Mouse (Mus musculus): ENCODE data around the gene Gpr85.
"Not testable (repeated sequence)": the region's sequence is repeated elsewhere in the genome, so short reads cannot be mapped to it uniquely, and the experiment has no call there.

Gpr85 gene

DNA sequence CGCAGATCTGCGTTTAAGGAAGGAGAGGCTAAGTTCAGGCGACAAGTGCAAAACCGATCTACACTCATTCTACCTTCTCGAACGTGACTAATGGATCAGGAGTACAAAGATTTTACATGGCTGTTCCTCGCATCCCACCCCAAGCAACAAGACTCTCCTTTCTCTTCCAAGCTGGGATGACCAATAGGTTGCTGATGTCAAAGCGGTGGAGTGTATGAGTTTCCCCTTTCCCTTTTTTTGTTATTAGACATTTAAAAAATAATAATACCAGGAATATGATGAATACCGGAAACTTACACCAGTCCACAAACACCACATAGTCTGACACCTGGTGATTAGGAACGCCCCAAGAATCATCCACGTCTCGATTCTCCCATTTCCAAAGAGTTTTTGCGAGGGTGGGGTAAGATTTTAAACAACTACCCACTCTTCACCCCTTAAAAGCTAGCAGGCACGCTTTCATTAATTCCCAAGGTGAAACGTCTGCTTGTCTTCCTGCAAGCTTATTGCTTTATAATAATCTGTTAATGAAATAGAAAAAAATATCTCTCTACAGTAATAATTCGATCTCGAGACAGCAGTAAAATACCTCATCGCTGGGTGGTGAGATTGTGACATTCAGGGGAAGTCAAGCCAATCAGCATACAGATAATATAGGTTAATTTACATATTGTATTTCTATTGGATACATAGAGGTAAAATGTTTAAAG is at the start of gene Gpr85:
Gene Gpr85, minus strand, starts transcription at position 598 of the 710 bp plus-strand sequence.
- DNase-seq: no peak

DNA sequence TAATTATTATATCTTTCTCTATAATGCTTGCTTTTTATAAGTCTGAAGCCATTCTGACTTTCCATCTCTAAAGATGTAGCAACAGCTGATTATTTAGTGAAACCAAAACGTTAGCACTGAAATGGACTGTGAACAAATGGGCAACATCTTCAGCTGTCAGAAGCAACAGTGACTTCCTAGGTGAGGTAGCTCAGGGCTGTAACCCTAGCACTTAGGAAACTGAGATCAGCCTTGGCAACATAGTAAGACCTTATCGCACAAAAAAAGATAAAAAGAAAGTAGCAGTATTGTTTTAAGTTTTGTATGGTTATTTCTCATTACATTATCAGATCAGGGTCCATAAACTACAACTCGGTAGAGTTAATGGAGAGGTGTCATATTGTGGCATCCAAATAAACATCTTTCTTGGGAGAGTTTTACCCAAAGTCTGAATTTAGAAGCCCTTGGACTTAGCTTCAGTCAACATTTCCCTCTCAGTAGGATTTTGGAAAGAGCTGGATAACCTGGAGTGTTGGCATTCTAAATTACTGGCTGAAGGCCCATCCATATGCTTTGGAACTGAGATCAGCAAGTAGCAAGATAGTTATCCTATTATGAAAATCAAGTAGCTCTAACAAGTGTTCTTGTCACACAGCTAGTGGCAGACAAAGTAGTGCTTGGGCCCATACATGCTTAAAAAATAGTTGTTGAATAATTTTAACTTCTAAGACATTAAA is 45.3 kb upstream of the Gpr85 start:
- DNase-seq: no peak

DNA sequence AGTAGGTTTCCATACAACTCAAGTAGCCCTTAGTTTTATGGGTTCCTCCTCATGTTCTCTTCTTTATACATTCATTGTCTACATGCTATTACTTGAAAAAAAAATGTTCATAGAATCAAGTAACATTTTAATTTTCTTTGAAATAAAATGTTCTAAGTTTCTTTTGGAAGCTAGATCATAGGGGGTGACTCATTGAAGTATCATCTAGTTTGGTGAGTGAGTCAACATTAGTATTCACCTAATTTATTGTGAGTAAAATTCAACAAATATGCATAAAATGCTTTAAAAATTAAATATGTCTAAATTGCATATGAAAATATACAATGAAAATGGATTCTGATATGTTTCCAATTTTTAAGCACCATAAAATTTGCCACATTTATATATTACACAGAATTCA is 43.2 kb upstream of the Gpr85 start:
- no peak for DNase-seq

DNA sequence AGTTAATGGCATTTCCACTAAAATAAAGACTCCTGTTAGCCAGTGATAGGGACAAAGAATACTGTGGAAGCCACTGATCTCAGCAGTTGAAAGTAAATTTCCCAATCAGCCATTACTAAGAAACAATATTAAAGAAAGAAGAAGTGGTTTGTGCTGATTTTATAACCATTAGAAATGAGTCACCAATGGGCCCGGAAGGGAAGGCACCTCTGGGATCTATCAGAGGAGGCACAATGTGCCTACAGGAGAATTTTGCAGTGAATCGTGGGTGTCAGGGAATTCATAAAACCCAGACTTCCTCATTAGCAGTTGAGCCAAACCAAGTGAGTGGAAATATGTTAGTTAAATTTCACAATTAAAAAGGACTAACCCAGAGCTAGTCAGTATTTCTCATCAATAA is 34.2 kb upstream of the Gpr85 start:
- no peak for DNase-seq

DNA sequence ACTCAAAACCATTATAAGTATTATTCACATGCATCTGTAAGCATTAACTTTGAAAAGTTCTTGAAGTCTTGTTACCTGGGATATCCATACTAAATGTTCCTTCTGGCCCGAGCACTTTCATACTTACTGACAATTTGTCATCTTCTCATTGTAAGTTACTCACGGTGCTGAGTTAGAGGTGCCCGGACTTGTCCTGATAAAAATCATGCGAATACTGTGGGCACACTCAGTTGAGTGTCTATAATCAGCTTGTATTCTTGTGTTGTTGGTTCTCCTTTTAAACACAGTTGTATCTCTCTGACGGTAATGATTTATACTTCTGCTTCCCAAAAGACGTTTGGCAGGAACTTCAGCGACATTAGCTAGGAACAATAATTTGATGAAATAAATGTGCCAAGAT is 32.3 kb upstream of the Gpr85 start:
- no peak for DNase-seq

DNA sequence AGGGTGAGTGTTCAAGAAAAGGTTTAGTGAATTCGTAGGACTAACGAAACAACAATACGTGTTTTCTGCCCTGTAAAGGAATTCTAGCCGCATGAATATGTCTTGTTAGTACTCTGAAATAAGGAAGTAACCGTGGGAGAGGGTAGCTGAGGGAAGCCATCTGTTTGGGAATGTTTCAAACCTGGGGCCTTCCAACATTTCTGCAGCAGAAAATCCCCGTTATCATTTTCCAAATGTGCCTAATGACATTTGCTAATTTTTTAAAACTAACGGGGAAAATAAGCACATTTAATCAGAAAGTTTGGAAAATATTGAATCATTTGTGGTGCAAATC is 31.9 kb upstream of the Gpr85 start:
- DNase-seq: no peak

DNA sequence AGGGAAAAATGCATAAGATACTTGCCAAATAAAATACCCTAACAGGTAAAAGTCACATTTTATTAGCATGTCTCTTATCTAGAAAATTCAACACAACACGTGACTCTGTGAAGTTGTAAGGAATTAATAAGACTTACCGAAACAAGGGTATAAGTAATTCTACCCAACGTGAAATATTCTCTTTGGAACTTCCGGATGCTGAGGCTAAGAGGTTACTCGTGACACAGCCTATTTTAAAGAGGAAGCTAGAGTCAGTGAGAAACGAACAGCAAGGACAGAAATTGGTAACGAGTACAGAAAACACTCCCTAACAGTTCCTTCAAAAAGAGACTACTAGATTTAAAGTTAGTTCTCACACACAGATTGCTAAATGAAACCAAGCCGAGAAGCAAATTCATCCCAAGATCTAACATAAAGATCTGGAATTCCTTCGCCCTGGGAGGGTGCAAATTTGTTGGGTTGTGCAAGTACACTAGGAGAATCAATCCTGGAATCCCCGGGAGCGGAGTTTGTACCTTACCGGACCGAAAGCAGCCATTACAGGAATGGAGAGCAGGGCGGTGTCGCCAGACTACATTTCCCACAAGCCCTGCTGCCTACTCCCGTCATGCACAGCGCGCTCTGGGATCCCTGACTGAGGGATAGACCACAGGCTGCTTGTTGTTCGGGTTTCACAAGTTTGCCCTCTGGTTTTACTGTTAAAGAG is 31.3 kb upstream of the Gpr85 start, which contains the start of gene 2610001J05Rik:
Gene 2610001J05Rik, minus strand, starts transcription at position 600 of the 706 bp plus-strand sequence.
- DNase-seq: peak; percentile 76 to 83

DNA sequence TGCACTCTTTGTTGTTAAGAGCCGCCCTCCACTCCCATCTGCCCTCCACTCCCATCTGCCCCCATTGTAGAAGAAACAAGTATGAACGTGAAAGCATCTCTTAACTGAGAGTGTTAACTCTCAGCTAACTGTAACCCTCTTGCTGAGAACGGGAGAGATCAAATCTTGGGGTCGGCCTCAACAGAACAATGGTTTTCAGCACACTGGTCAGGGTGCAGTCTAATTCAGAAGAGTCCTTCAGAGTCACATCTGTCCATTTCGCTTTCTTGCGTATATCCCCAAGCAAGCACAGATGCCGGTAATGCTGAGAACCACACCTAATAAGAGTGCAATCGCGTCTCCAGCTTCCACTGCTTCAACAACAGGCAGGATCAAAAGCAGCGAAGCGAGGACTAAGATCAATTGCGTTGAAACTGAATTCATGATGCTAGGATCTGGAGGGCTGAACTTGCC is 30.6 kb upstream of the Gpr85 start:
- peak in 1 of 2 experiments; percentile 4 for DNase-seq

DNA sequence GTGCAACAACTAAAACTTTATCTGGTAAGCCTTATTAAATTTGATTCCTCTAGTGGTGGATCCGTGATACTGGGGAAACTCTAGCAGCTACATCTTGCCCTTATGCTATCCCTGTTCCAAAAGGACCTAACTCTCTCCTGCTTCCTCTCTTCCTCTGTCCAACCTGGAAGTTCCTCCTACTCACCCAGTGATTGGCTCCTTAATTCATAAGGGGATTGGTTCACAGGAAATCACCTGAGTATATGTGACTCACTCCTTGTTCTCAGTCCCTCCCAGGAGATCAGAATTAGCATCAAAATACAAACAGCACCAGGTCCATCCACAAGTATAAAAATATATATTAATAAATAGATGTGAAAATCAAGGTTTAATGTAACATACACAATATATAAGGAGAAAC is 20.9 kb upstream of the Gpr85 start:
- DNase-seq: no peak

DNA sequence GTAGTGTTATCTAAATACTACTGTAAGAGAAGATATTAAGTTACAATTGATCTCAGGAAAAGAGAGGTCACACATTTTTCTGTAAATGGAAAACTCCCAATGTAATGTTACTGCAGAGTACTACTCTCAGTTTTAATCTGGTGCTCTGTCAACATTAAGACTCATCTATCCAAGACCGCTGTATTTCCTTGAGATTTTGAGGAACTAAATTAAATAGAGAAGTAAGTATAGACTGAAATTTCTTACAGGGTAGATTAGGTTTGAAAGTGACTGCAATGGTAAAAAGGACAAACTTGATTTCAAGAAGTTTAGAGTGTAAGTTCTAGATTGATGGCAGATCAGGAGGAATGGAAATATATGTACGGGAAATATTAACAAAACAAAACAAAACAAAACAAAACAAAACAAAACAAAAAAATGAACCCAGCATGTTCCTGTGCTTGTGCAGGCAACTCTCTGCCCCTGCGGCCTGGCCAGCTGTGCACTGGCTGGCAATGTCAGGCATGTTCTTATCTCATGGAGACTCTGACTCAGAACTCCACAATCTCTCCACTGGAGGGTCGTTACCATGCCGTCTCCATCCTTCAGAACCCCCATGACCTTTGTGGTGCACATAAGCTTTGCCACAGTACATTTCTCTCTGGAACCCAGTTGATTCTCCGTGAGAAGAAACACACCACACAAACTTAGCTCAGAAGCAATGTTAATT is 20.3 kb upstream of the Gpr85 start:
- DNase-seq: no peak

DNA sequence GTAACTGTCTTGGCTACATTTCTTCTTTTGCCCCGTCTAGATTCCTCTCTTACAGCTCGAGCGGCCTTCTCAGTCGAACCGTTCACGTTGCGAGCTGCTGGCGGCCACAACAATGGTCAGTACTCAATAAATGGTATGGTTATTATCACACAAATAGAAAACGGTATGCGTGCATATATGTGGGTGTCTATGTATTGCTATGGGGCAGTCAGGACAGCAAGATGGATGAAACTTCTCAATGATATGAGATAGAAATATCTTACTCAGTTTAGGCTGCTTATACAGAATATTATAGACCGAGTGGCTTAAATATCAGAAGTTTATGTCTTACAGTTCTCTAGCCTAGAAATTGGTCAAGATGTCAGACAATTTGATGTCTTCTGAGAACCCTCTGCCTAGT is 14.5 kb upstream of the Gpr85 start:
- DNase-seq: no peak

DNA sequence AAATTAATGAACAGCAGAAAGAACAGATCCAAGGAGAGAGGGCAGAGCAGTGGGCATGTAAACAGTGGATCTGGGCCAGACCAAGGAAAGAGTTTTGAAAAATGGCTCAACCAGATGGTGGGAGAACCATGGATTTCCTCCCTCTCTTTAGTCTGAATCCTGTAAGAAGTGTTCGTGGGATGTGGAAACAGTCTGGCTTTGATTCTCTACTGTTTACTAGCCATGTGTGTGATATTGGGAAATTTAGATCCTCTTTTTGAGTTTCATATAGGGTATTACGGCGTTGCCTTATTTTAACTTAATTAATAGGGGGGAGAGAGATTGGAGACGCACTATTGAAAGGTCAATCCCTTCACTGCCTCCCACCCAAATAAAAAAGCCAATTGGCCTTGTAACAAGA is 13.5 kb upstream of the Gpr85 start:
- DNase-seq: no peak

DNA sequence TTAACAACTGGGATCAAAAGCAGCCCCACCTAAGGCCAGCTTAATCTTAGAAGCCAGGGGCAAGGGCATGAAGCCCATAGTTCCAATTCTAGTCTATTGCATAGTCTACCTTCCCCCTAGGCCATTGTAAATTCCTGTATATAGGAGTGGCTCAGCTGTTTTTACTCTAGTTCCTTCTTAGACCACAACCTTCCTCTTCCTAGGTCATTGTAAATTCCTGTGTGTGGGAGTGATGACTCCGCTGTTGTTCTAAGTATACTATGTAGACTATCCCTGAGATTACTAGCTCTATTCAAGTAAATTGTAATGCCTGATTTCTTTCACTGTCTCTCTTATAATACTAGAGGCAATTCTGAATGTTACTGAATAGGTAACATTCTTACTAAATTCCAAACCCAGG is 6.3 kb upstream of the Gpr85 start:
- DNase-seq: not testable (repeated sequence)

DNA sequence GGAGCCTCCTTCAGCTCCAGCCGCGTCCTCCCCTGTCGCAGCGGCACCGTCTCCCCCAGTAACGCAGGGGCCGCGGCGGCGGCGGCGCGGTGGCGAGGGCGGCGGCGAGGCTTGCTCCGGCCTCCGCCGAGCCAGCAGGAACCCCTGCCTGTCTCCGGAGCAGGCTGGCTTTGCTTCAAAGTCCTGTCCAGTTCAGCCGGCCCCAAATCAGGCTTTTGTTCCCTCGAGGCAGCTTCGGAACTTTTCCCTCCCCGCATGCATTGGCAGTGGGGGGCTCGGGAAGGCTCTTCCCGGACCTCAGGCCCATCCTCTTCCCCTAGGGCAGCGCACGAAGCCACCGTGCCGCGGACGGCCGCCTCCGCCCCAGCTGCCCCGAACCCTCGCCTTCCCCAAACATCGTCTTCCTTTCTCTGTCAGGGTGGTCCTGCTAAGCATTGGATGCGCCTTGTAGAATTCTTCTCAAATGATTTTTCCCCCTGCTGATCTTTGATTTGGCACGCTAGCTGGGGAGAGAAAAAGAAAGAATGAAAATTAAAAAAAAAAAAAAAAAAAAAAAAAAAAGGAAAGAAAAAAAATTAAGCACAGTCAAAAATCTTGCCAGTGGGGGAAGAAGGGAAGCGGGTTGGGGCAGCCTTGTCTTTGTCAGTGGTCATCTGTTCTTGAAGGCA is 931 bp downstream of the Gpr85 start:
- peak; percentile 19 to 44 for DNase-seq

DNA sequence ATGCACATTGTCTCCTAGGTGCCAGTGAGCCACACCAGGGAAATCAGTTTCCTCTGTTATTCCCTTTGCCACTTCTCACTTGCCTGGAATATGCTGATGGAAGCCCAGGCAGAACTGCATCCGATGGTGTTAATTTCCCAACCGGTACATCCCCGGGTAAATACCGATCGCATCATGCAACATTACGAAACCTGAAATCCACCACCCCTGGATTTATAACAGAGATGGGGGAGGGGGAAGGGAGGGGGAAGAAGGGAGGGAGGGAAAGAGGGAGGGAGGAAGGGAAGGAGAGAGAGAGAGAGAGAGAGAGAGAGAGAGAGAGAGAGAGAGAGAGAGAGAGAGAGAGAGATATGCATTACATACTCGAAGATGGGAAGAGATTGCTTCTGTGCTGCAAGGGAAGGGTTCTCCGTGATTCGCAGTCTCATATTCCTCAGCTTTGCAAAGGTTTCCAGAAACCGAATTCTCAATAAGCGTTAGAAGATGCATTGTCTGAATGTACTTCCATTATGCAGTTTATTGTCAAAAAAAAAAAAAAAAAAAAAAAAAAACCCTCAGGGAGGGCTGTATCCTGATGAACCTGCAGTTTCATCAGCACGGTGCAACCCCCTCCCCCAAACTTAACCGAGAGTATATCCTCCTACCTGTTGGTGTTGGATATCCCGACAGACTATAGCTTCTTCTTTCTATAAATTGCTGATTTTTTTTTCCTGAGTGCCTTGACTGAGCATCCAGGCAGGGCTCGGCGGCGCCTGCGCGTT is 1.6 kb downstream of the Gpr85 start:
- no peak for DNase-seq

DNA sequence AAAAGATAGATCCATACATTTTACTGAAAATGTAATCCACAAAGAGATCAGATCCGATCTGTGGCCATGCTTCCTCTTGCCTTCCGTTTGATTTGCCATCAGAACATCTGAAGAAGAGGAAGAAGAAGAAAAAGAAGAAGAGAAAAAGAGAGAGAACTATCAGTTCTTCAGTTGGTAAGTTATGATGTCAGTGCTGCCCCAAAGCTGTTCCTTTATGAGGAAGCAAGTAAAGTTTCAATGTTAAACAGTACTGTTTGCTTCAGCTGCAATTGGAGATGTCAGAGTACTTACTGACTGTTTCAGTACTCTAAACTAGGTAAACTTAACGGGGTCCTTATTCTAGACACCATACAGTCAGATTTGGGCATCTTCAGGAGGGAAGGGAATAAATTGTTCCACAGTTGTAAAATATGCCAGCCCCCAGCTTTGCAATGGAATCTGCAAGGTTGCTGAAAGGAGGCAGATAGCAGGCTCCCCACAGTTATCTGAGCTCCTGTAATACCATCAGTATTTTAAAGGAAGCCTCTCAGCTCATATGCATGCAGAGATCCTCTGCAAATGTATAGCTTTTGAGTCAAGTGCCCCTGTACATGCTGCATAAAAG is 2.7 kb downstream of the Gpr85 start:
- no peak for DNase-seq

DNA sequence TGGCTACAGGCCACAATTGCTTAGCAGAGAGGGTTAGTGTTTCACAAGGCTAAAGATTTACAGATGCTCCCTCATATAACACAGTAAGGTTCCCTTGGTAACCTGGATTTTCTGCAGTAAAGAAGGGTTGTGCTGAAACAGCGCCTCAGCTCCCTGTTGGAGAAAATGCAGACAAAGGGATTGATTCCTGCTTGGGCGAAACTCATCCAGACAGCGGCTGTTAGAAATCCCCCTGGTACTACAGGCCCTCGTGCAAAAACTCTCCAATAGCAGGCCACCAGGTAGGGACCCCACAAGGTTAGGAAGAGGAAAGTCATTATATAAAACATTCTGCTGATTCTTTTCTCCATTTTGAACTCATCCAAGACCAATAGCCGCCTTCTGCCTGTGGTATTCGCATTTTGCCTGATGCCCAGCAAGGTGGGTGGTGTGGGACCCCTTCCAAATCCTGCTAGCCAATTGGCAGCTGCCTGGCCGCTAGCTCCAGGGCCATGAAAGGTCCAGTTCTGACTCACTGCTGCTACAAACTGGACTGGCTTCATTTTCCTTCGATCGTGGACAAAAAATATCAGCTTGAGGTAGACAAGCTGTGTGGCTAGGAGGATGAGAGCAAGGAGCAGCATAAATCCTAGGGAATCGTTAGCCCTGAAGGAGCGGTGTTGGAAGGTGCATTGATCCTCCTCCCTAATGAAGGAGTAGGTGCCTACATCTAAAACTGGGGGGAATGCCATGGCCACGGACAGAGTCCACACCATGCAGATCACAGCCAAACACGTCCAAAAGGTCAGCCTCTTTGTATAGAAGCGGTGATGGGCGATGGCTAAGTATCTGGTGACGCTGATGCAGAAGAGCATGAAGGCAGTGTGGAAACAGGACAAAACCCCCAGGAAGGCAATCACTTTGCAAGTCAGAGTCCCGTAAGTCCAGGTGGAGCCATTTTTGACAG is 3.7 kb downstream of the Gpr85 start:
- DNase-seq: no peak

DNA sequence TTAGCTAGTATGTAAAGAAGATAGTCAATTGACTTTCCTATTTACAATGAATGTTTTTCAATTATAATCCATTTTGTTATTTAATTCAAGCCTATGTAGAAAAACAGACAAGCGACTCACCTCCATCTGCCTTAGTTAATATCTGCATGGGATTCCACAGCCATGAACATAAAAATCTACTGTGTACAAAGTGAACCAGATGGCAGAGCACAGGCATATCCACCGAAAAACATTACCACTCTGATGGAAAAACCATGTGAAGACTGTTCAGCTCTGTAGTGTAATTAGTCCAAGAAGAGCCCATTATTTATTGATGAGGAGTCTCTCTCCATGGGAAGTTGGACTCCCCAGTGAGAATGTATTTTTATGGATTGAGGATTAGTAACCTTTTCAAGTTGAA is 7.0 kb downstream of the Gpr85 start:
- DNase-seq: no peak

DNA sequence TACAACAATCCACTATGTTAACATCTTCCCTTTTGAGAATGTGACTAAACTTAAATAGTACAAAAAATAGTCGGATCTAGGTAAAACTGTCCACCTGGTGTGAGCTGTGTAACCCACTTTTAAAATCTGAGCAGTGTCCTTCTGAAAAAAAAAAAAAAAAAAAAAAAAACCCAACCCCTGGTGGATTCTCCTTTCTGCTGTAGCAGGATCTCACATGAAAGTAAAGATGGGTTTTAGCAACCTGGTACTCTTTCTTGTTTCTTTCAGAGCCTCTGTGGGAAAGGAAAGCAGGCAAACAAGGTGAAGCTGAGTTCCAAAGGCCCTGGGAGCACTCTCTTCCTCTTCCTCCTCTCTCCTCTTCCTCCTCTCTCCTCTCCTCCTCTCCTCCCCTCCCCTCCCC is 10.9 kb downstream of the Gpr85 start:
- DNase-seq: no peak

DNA sequence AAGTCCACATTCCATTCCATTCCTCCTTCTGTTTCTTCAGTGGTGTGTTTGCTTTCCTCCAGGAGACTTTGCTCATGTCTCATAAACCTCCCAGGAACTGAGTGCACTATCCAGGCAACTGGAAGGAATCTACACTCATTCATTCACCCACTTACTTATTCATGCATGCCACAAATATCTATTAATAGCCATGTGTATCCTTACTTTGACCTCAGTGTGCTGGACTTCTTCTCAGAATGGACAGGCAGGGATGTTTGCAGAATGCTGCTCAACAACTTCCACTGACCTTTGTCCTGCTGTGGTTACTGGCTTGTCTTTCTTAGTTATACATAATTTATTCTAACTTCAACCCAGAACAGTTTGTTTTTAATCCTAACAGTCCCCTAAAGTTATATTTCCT is 23.1 kb downstream of the Gpr85 start:
- DNase-seq: no peak
